Mouse (Mus musculus): ENCODE measurements around the gene Txndc15. TPM values are rescaled to one million over a fixed set of nuclear protein-coding genes. Genes with fewer than 3 reads are reported as not detected.
A peak's percentile ranks its signal among the peaks of the same experiment; 100 is the strongest.

Txndc15 gene
- 37.1 and 39.1 TPM in 2 replicates for polyA plus RNA-seq (2012; rRNA removed)

DNA sequence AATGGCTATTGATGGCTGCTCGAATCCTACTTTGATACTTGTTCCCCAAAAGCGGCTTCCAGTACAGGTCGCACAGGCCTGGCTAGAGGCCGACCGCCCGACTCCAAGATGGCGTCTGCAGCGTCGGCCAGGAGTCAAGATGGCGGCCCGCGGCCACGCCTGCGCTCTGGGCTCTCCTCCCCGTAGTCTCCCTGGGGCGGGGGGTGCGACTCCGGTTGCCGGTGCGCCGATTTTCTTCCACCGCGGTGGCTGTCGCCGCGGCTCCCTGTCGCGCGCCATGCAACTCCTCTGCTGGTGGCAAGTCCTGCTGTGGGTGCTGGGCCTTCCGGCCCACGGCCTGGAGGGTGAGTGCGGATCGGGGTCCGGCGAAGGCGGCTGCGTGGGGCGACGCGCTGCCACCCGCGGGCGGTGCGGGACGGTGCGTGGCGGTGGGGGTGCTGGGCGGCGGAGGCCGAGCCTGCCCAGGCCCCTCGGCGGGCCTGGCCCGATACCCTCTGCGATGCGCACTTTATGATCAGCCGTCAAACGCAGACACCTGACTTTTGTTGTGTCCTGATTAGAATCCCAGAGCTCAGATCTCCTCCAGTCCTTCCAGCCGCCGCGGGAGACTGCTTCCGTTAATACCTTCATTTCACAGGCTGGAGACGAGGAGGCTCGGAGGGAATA lies at the start of gene Txndc15:
TSS of gene Txndc15 (plus strand) at position 150 of the 666 bp plus-strand sequence.
- WGBS: under 1% methylated on average over 63 of the region's 63 CpGs
- H3K4me3 ChIP-seq (replicated peaks; ENCODE audit: extremely low read depth, low read depth, low read length): peak within 1 kb of the TSS; percentile 93
- peaks cover 3% of the 10 kb centered on the region for H3K4me1 ChIP-seq (ENCODE audit: control insufficient read depth, insufficient read depth, low read length)
- no peak for TF ChIP-seq CTCF (IDR thresholded peaks at IDR 0.05; ENCODE audit: insufficient read depth, low read length)
- peak; percentile 54 for TF ChIP-seq POLR2A (IDR thresholded peaks at IDR 0.05; ENCODE audit: borderline replicate concordance, extremely low read depth, low read depth, low read length)
- DNase-seq: peak; percentile 94

DNA sequence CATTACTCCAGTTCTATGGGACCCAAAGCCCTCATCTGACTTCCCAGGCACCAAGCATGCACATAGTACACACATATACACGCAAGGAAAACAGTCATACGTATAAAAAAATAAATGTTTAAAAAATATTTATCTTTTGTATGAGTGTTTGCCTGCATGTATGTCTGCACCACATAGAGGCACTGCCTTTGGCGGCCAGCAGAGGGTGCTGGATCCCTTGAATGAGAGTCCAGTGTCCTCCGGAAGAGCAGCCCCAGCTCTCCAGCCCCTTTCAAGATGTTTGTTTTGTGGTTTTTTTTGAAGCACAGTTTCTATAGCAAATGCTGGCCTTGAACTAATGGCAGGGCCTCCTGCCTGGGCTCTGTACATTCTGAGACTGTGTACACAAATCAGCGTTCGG lies 45.9 kb upstream of the Txndc15 start:
- H3K4me3 ChIP-seq (replicated peaks; ENCODE audit: extremely low read depth, low read depth, low read length): no peak overlapping the region

DNA sequence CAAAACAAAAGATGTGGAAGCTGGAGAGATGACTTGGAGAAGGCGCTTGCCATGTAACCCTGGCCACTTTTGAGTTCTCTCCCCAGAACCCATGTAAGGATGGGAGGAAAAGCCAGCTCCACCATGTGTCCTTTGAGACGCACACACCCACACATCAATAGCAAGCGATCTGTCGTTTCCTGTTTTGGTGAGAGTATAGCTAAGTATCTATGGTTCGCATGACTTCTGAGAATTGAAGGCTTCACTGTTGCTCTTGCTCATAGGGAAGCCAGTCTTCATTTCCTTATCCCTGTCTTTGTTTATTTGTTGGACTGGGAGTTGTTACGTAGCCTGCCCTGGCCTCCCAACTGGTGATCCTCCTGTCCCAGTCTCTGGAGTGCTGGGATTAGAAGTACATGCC lies 41.7 kb upstream of the Txndc15 start:
- no peak for TF ChIP-seq CTCF (IDR thresholded peaks at IDR 0.05; ENCODE audit: insufficient read depth, low read length)
- no peak for TF ChIP-seq POLR2A (IDR thresholded peaks at IDR 0.05; ENCODE audit: borderline replicate concordance, extremely low read depth, low read depth, low read length)
- no peak for DNase-seq
- Histone ChIP-seq H3K4me1 (ENCODE audit: control insufficient read depth, insufficient read depth, low read length) (no peaks in the 10 kb centered on the region), H3K4me3 (replicated peaks; ENCODE audit: extremely low read depth, low read depth, low read length) (no peak overlapping the region)
- 81% methylated on average over 6 of the region's 6 CpGs for WGBS

More for the DNA sequence above, 45.9 kb upstream of the Txndc15 start:
- WGBS: 70% methylated on average over 6 of the region's 6 CpGs
- TF ChIP-seq CTCF (IDR thresholded peaks at IDR 0.05; ENCODE audit: insufficient read depth, low read length) (peak; percentile 54), POLR2A (IDR thresholded peaks at IDR 0.05; ENCODE audit: borderline replicate concordance, extremely low read depth, low read depth, low read length) (no peak)
- peak; percentile 14 for DNase-seq
- no peaks in the 10 kb centered on the region for H3K4me1 ChIP-seq (ENCODE audit: control insufficient read depth, insufficient read depth, low read length)

DNA sequence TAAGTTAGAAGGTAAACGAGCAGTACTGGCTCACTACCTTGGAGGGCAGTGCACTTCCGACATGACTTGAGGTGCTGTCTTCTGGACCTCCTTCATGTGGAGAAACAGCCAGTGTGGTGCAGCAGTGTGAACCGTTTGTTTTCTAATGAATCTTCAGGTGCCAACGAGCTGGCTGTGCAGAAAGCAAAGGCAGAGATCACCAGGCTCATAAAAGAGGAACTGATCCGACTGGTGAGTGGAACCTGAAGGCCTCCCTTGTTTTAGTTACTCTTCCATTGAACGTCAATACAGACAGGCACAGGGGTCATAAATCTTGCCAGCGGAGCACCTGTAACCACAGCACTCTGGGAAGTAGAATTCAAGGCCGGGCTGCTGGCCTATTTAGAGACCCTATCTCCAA lies 37.1 kb upstream of the Txndc15 start:
- no peak for TF ChIP-seq POLR2A (IDR thresholded peaks at IDR 0.05; ENCODE audit: borderline replicate concordance, extremely low read depth, low read depth, low read length)
- no peak for TF ChIP-seq CTCF (IDR thresholded peaks at IDR 0.05; ENCODE audit: insufficient read depth, low read length)
- DNase-seq: no peak
- WGBS: 80% methylated on average over 8 of the region's 8 CpGs
- Histone ChIP-seq H3K4me1 (ENCODE audit: control insufficient read depth, insufficient read depth, low read length) (no peaks in the 10 kb centered on the region), H3K4me3 (replicated peaks; ENCODE audit: extremely low read depth, low read depth, low read length) (no peak overlapping the region)

DNA sequence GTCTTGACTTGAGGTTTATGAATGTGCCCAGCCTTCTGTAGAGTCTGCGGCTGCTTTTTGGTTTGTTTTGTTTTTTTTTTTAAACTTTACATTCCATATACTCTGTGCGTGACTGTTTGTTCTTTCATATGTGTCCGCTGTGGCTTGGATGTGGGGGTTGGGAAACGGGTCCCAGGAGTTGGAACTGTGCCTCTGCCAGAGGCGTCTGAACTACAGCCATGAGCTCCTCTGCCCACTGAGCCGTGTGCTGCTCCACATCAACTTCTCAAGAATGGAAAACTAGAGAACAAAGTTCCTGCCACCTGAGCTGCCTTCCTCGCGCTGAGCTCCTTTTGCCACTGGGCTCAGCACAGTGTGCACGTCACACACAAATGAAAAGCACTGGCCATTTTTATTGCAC lies 32.2 kb upstream of the Txndc15 start:
- no peak for DNase-seq
- TF ChIP-seq POLR2A (IDR thresholded peaks at IDR 0.05; ENCODE audit: borderline replicate concordance, extremely low read depth, low read depth, low read length) (no peak), CTCF (IDR thresholded peaks at IDR 0.05; ENCODE audit: insufficient read depth, low read length) (no peak)
- Histone ChIP-seq H3K4me3 (replicated peaks; ENCODE audit: extremely low read depth, low read depth, low read length) (no peak overlapping the region), H3K4me1 (ENCODE audit: control insufficient read depth, insufficient read depth, low read length) (no peaks in the 10 kb centered on the region)
- WGBS: 72% methylated on average over 9 of the region's 9 CpGs

- no peak for DNase-seq
- no peak for TF ChIP-seq POLR2A (IDR thresholded peaks at IDR 0.05; ENCODE audit: borderline replicate concordance, extremely low read depth, low read depth, low read length)
- no peak for TF ChIP-seq CTCF (IDR thresholded peaks at IDR 0.05; ENCODE audit: insufficient read depth, low read length)
- WGBS: 88% methylated on average over 3 of the region's 3 CpGs
- Histone ChIP-seq H3K4me3 (replicated peaks; ENCODE audit: extremely low read depth, low read depth, low read length) (no peak overlapping the region), H3K4me1 (ENCODE audit: control insufficient read depth, insufficient read depth, low read length) (no peaks in the 10 kb centered on the region)
Measured at GRCm38 (mm10) chr13:55683581-55683980, 30.9 kb upstream of the Txndc15 start.

- DNase-seq: no peak
- no peaks in the 10 kb centered on the region for H3K4me1 ChIP-seq (ENCODE audit: control insufficient read depth, insufficient read depth, low read length)
- TF ChIP-seq POLR2A (IDR thresholded peaks at IDR 0.05; ENCODE audit: borderline replicate concordance, extremely low read depth, low read depth, low read length) (no peak), CTCF (IDR thresholded peaks at IDR 0.05; ENCODE audit: insufficient read depth, low read length) (no peak)
- no peak overlapping the region for H3K4me3 ChIP-seq (replicated peaks; ENCODE audit: extremely low read depth, low read depth, low read length)
- WGBS: 72% methylated on average over 9 of the region's 9 CpGs
Measured at GRCm38 (mm10) chr13:55686107-55686633, 28.3 kb upstream of the Txndc15 start.

DNA sequence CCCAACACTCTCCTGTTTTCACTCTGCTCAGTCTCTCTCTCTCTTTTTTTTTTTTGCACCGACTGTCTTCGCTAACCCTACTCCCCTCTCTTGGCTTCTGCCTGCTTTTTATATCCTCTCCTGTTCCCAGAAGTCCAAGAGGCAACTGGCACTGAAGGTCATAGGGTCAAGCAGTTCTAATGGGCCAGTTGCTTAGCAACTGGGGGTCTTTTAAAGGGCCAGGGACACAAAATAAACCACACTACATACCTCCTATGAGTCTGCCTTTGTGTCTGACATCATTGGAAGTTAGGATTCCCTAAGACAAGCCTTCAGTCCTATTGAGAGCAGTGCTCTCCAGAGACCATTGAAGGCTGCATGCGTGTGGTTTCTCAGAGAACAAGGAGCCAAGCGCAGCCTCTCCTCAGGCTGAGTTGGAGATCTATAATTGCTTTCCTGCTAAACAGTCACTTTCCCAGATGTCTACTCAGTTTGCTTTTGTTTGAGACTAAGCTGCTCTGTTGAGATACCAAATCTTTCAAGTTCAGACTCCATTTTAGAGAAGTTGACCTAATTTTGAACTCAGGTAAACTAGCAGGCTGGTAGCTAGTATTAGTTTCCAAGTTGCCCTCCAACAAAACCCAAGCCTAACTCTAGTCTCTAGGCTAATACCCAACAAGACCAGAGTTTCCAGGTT lies 26.4 kb upstream of the Txndc15 start:
- Histone ChIP-seq H3K4me3 (replicated peaks; ENCODE audit: extremely low read depth, low read depth, low read length) (no peak overlapping the region), H3K4me1 (ENCODE audit: control insufficient read depth, insufficient read depth, low read length) (no peaks in the 10 kb centered on the region)
- WGBS: 38% methylated on average over 4 of the region's 4 CpGs
- DNase-seq: no peak
- no peak for TF ChIP-seq CTCF (IDR thresholded peaks at IDR 0.05; ENCODE audit: insufficient read depth, low read length)
- TF ChIP-seq POLR2A (IDR thresholded peaks at IDR 0.05; ENCODE audit: borderline replicate concordance, extremely low read depth, low read depth, low read length): no peak

DNA sequence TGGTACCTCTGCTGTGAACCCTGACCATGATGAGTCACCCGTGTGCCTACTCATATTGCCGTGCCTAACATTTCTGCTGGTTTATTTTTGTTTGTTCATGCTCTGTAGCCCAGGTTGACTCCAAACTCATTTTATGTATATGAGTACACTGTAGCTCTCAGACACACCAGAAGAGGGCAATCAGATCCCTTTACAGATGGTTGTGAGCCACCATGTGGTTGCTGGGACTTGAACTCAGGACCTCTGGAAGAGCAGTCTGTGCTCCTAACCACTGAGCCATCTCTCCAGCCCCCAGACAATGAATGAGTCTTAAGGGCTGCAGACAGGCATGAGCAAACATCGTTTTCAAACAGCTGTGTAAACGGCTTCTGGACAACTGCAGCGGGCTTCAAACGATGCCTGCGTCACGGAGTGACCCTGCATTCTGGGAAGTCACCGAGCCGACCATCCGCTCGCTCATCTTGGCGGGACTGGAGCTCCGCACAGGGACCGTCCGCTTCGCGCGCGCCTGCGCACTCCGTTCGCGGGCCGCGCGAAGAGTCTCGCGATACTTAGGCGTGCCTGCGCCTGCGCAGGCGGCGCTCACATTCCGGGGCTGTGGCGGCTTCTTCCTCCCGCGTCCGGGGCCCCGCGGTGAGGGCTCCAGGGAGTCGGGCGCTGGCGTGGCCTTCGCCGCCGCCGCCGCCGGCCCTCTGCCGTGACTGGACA lies 21.8 kb upstream of the Txndc15 start, which contains the start of gene B230219D22Rik:
TSS of gene B230219D22Rik (plus strand) at position 590 of the 708 bp plus-strand sequence.
- Histone ChIP-seq H3K4me1 (ENCODE audit: control insufficient read depth, insufficient read depth, low read length) (peaks cover 15% of the 10 kb centered on the region; the same call in 1 of the 2 replicates), H3K4me3 (replicated peaks; ENCODE audit: extremely low read depth, low read depth, low read length) (peak within 1 kb of the TSS; percentile 94)
- peak; percentile 86 for DNase-seq
- WGBS: under 1% methylated on average over 51 of the region's 51 CpGs
- TF ChIP-seq POLR2A (IDR thresholded peaks at IDR 0.05; ENCODE audit: borderline replicate concordance, extremely low read depth, low read depth, low read length): peak; percentile 98
- no peak for TF ChIP-seq CTCF (IDR thresholded peaks at IDR 0.05; ENCODE audit: insufficient read depth, low read length)

Measured in lung, adult 2 months (tissue).